Mouse (Mus musculus): ENCODE measurements around the gene Gm3532. TPM values are rescaled to one million over a fixed set of nuclear protein-coding genes. Genes with fewer than 3 reads are reported as not detected.
"Not testable (repeated sequence)": the region's sequence is repeated elsewhere in the genome, so short reads cannot be mapped to it uniquely, and the experiment has no call there.

Gene Gm3532
- 0.18 TPM in 1 of 2 replicates, not detected in the other for polyA plus RNA-seq (2015; fragmentation: Nextera tagmentation; extraction: Ambion mirVana)

DNA sequence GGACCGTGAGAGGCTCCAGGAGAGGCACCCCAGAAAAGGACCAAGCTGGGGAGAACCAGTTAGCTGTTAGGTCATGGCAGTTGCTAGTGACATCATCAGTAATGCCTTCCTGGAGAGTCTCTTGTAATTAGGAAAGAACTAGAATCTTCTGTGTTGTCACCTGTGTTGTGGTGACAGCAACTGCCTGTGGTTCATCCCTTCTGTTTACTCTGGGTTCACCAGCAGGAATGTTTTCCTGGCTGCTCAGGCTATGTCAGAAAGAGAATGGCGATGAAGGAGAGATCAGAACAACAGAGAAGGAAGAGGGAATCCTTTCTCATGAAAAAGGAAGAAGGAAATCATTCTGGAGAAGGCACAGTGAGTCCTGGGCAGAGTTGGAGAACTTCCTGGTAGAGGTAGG is at the start of gene Gm3532:
Gene Gm3532, plus strand, starts transcription at position 301 of the 400 bp plus-strand sequence.
- DNase-seq (ENCODE audit: low spot score) = not testable (repeated sequence)

DNA sequence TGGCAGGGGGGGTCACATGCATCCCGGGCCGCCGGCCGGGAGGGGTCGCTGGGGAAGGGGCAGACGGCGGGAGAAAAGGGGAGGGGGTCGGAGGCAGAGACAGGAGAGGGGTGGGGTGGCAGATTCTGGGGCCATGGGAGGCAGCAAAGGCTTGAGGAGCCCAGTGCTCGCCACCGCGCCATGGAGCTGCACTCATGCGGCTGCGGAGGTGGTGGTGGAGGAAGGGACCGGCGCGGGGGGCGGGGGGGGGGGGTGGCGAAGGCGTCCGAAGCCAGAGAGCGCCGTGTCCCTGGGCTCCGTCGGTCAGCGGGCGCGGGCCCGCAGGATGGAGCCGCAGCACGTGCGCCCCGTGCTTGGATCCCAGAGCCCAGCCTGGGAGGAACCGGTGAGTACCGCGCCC is 36.9 kb upstream of the Gm3532 start, which contains the start of gene Gm3488:
Gene Gm3488, plus strand, starts transcription at position 301 of the 400 bp plus-strand sequence.
- DNase-seq (ENCODE audit: low spot score) = not testable (repeated sequence)

Other genes starting within 250 kb of the Gm3532 start
- not detected in 2 replicates for gene Gm3542, start 203.6 kb upstream of the Gm3532 start, polyA plus RNA-seq (2015; fragmentation: Nextera tagmentation; extraction: Ambion mirVana)
- gene Gm3500, start 149.4 kb upstream of the Gm3532 start, polyA plus RNA-seq (2015; fragmentation: Nextera tagmentation; extraction: Ambion mirVana) = 0.12 TPM in 1 of 2 replicates, not detected in the other
- gene Gm3194, start 83.0 kb upstream of the Gm3532 start, polyA plus RNA-seq (2015; fragmentation: Nextera tagmentation; extraction: Ambion mirVana) = 0.36 and 0.43 TPM in 2 replicates
- not detected in 2 replicates for gene Gm8246, start 60.7 kb upstream of the Gm3532 start, polyA plus RNA-seq (2015; fragmentation: Nextera tagmentation; extraction: Ambion mirVana)
- gene Gm3187, start 54.3 kb upstream of the Gm3532 start, polyA plus RNA-seq (2015; fragmentation: Nextera tagmentation; extraction: Ambion mirVana) = not detected in 2 replicates
- gene Gm3488, start 36.8 kb upstream of the Gm3532 start, polyA plus RNA-seq (2015; fragmentation: Nextera tagmentation; extraction: Ambion mirVana) = 0.09 TPM in 1 of 2 replicates, not detected in the other
- gene Gm8265, start 94.5 kb downstream of the Gm3532 start, polyA plus RNA-seq (2015; fragmentation: Nextera tagmentation; extraction: Ambion mirVana) = not detected in 2 replicates
- not detected in 2 replicates for gene Gm9603, start 149.0 kb downstream of the Gm3532 start, polyA plus RNA-seq (2015; fragmentation: Nextera tagmentation; extraction: Ambion mirVana)
- 0.07 TPM in 1 of 2 replicates, not detected in the other for gene Gm3373, start 203.1 kb downstream of the Gm3532 start, polyA plus RNA-seq (2015; fragmentation: Nextera tagmentation; extraction: Ambion mirVana)